Mouse (Mus musculus) MEL (cell line): ENCODE measurements around the gene Rps27rt.
"Not testable (repeated sequence)": the region's sequence is repeated elsewhere in the genome, so short reads cannot be mapped to it uniquely, and the experiment has no call there.

Experiments used
- CTCF ChIP-seq, 3 experiments: IDR thresholded peaks in 2 of 3; conservative IDR thresholded peaks in 1 of 3; 2 replicates each; pipeline ENCODE4 v1.5.1; 2011 to 2012; ENCODE audit warnings: low read length in 3 of 3, low read depth in 2 of 3, mild to moderate bottlenecking in 2 of 3, improper control_type of control experiment in 1 of 3, inconsistent platforms in 1 of 3, mixed read lengths in 1 of 3, moderate library complexity in 1 of 3; ENCODE audit not compliant: control insufficient read depth in 1 of 3, insufficient read depth in 1 of 3, poor library complexity in 1 of 3, severe bottlenecking in 1 of 3
- E2F4 ChIP-seq: IDR thresholded peaks from 2 replicates; pipeline ENCODE4 v1.6.1; 2011; ENCODE audit warnings: low read depth, low read length, improper control_type of control experiment, borderline replicate concordance
- ETS1 ChIP-seq: IDR thresholded peaks from 2 replicates; pipeline ENCODE4 v1.6.1; 2012; ENCODE audit warnings: low read depth, mild to moderate bottlenecking, inconsistent platforms, low read length, improper control_type of control experiment, moderate library complexity
- GABPA ChIP-seq: IDR thresholded peaks from 2 replicates; pipeline ENCODE4 v1.6.1; 2012; ENCODE audit warnings: low read depth, mild to moderate bottlenecking, inconsistent platforms, low read length, improper control_type of control experiment, moderate library complexity
- MXI1 ChIP-seq: IDR thresholded peaks from 2 replicates; pipeline ENCODE4 v1.6.1; 2011; ENCODE audit warnings: mild to moderate bottlenecking, low read depth, low read length, improper control_type of control experiment
- NRF1 ChIP-seq: IDR thresholded peaks from 2 replicates; pipeline ENCODE4 v1.6.1; 2014; ENCODE audit warnings: low read depth, mild to moderate bottlenecking, inconsistent platforms, low read length, improper control_type of control experiment, moderate library complexity; ENCODE audit not compliant: poor library complexity, insufficient read depth, severe bottlenecking
- POLR2A ChIP-seq, 2 experiments: IDR thresholded peaks; 2 replicates each; pipeline ENCODE4 v1.6.1; 2011 to 2012; ENCODE audit warnings: low read length in 2 of 2, mild to moderate bottlenecking in 2 of 2, control low read depth in 1 of 2, improper control_type of control experiment in 1 of 2, low read depth in 1 of 2, moderate library complexity in 1 of 2; ENCODE audit not compliant: control insufficient read depth in 1 of 2, insufficient read depth in 1 of 2, poor library complexity in 1 of 2
- RCOR1 ChIP-seq: IDR thresholded peaks from 2 replicates; pipeline ENCODE4 v1.6.1; 2012; ENCODE audit warnings: low read depth, mild to moderate bottlenecking, inconsistent platforms, low read length, improper control_type of control experiment
- TCF12 ChIP-seq: IDR thresholded peaks from 2 replicates; pipeline ENCODE4 v1.6.1; 2014; ENCODE audit warnings: low read depth, mild to moderate bottlenecking, inconsistent platforms, low read length, improper control_type of control experiment, moderate library complexity
- ZC3H11A ChIP-seq: IDR thresholded peaks from 2 replicates; pipeline ENCODE4 v1.6.1; 2012; ENCODE audit warnings: low read depth, mild to moderate bottlenecking, inconsistent platforms, low read length, improper control_type of control experiment

GRCm38 (mm10) chr9:115031046-115031445 is 48.5 kb upstream of the Rps27rt start:
- TF ChIP-seq RCOR1; ZC3H11A; TCF12; E2F4; CTCF (IDR thresholded peaks at IDR 0.05 in 2 of 3, conservative IDR thresholded peaks at IDR 0.05 in 1 of 3; ENCODE audit: control insufficient read depth in 1 of 3, insufficient read depth in 1 of 3, low read depth in 2 of 3, low read length in 3 of 3, poor library complexity in 1 of 3, severe bottlenecking in 1 of 3); MXI1; NRF1; ETS1; GABPA; POLR2A (IDR thresholded peaks at IDR 0.05; ENCODE audit: control insufficient read depth in 1 of 2, insufficient read depth in 1 of 2, low read depth in 1 of 2, low read length in 2 of 2, poor library complexity in 1 of 2): not testable (repeated sequence)
